Mouse (Mus musculus) c-Kit-positive CD71-negative TER-119-negative erythroid progenitor cells, embryonic 14.5 days (primary cell): ENCODE data around the gene Men1.

Source experiments
- DNase-seq: peaks from one replicate; pipeline ENCODE4 v3.0.0-alpha.2; 2013; ENCODE audit warnings: low read depth

Men1 gene

DNA sequence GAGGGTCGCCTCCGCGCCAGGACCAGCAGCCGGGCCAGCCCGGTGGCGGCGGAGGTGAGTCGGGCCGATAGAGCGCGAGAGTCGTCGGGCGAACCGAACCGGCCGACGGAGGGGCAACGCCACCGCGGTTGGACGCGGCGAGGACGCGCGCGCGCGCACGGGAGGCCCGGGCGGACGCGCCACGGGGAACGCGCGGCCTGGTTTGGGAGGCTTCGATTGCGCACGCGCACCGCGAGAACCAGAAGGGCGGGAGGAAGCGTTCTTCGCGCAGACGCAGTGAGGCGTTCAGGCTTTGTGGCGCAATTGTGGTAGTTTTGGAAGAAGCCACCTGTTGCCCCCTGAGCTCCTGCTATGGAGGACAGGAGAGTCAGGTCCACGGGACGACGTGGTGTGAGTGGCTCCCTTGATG is 29.5 kb downstream of the Men1 start:
- peak; percentile 82 for DNase-seq

DNA sequence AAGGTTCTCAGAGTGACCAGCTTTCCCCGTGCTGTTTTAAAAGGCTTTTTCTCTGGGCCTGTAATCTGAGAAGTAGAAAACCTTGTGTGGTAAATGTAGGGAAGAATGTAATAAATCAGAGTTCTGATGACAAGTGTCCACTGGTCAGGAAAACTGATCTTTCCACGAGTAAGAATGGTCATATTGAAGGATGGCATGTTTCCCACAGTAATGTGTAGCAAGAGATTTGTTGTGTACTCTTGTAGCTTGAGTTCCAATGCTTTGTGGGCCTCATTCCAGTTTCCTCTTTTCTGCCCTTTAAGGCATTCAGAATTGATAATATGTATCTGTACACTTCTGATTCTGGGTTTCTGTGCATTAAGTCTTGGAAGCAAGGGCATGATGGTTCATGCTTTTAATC is 30.1 kb downstream of the Men1 start:
- no peak for DNase-seq

- no peak for DNase-seq
Measured at GRCm38 (mm10) chr19:6370175-6370574, 35.4 kb downstream of the Men1 start.

DNA sequence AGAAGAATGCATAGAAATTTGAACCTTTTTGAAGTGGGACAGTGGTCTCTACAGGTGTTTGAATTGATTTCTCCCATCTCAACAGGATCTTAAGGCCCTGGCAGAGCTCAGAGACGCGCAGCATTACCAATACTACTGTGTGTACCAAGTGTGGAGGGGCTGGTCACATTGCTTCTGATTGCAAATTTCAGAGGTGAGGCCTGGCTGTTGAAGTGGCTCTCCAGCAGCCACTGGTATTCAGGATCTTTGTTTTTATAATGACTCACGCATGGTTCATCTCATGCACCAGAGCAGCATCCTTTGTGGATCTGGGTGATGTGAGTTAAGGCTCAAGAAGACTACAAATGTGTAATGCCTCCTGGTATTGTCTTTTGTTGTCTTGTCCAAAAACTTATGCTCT is 37.7 kb downstream of the Men1 start:
- DNase-seq = no peak

DNA sequence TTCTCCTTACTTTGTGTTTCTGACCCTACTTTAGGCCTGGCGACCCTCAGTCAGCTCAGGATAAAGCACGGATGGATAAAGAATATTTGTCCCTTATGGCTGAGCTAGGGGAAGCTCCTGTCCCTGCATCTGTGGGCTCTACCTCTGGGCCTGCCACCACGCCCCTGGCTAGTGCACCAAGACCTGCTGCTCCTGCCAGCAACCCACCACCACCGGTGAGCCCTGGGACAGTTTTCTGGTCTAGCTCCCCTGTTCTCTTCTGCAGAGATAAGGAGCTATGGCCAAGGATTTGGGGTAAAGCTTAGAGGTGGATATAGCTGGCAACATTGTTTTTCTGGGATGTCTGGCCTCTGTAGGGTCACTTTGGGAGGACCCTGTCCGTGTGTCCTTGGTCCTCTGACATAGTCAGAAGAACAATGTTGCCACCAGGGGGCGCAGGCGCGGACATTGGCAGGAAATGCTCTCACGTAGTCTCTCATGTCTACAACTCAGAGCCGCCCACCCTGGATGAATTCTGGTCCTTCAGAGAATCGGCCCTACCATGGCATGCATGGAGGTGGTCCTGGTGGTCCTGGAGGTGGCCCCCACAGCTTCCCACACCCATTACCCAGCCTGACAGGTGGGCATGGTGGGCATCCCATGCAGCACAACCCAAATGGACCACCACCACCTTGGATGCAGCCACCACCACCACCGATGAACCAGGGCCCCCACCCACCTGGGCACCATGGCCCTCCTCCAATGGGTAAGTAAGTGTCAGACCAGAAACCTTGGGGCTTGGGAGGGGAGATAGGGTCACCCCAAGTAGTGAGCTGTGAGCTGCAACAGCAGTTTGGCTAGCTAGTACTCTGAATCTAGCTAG is 39.0 kb downstream of the Men1 start:
- DNase-seq = peak; percentile 66

- no peak for DNase-seq
Measured at GRCm38 (mm10) chr19:6374571-6374970, 39.8 kb downstream of the Men1 start.

DNA sequence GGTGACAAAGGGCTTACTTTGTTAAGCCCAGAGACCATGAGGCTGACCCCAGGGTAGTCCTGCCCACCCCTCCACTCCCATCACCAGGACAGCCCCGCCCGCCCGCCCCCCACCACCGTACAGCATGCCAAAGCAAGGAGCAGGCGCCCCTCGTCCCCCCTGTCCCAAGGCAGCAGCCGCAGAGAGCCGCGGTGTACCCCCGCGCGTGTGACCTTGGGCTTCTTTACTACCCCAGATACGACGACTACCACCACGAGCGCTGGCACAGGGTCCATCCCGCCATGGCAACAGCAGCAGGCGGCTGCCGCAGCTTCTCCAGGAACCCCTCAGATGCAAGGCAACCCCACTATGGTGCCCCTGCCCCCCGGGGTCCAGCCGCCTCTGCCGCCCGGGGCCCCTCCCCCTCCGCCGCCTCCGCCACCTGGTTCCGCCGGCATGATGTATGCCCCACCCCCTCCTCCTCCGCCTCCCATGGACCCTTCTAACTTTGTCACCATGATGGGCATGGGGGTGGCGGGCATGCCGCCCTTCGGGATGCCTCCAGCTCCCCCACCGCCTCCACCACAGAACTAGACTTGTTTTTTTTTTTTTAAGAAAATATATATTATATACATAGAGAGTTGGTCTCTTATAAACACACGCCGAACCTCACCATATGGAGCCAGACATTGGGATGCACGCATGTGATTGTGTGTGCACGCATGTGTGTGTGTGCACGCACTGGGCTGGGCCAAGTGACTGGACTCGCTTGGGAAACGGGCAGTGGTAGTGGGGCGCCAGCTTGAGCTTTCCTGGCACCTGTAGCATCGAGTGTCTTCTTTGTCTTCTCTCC is 40.9 kb downstream of the Men1 start:
- no peak for DNase-seq

- DNase-seq = no peak
Measured at GRCm38 (mm10) chr19:6376255-6376564, 41.4 kb downstream of the Men1 start.

DNA sequence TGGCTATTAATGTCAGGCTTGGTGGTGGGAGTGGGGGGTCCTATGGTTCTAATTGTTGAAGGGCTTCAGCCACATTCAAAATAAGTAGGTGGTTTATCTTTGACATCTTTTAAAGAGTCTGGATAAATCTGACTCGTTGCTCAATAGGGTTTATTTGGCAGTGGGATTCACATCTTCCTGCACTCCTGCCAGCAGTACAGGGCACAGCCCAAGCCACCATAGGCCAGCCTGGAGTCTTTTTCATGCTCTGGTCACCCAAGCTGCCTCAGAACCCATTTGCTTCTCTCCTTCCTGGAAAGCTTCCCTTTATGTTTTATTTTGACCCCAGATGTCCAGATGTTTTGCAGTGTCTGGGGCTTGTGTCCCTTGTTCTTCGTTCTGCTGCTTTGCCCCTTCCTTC is 41.9 kb downstream of the Men1 start:
- no peak for DNase-seq

- DNase-seq = no peak
Measured at GRCm38 (mm10) chr19:6377327-6378040, 42.7 kb downstream of the Men1 start.

DNA sequence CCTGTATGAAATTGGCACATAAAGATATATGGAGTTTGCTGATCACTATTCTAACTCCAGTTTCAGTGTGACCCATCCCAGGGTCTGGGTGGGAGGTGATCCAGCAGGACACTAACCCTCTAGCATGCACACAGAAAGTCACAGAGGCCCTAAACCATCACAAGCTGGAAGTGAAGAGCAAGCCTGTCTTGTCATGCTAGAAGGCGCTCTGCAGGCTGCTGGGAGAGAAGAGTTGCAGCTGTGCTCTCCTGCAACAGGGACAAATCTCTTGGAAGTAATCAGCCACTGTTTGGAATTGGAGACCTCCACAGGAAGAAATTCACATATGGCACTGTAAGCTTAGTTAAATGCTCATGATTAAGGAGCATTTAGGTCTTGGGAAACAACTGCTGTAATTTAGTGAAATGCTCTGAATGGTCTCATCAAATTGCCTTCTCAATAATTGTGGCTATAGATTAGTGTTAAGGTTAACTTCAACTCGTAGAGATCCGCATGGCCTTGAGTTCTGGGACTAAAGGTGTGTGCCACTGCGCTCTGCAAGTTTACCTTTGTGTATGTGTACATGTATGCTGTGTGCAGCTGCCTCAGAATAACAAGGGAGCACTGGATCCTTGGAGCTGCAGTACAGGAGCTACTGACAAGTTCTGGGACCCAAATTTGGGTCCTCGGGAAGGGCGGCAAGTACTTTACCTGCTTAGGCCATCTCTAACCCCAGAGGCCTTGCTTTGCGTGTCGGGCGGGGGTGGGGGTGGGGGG is 45.8 kb downstream of the Men1 start:
- DNase-seq = no peak

DNA sequence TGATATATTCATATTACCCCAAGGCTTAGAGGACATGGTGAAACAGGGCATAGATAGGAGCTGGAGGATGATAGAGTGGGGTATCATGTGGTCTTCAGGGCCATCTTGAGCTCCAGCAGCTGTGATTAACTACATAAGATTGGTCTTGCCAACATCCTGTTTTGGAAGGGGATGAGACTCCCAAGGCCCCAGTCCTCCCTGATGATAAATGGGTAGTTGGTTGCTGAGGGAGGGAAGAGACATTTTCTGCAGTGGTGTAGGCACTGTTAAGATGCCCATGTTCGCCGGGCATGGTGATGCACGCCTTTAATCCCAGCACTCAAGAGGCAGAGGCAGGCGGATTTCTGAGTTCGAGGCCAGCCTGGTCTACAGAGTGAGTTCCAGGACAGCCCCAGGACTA is 46.5 kb downstream of the Men1 start:
- DNase-seq = no peak

- DNase-seq = no peak
Measured at GRCm38 (mm10) chr19:6382323-6382924, 47.6 kb downstream of the Men1 start.

GRCm38 (mm10) chr19:6383470-6383869 is 48.7 kb downstream of the Men1 start:
- no peak for DNase-seq

DNA sequence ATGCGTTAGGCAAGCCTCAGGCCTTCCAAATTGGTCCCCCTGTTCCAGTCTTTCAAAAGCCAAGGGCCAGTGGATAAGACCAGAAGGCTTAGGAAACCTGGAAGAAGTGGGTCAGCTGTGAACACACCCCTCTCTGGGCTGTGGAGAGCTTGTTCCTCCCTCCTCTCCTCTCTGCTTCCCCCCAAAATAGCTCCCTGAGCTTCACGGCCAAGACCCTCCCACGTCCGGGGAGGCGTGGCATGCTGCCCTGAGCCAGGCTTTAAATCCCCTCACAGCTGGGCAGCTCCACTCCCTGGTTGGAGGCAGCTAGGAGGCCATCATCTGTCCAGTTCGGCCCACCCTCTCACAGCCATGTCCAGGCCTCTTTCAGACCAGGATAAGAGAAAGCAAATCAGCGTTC is 49.3 kb downstream of the Men1 start, which contains the start of gene Pygm:
Pygm (plus strand) TSS at position 272 of the 400 bp plus-strand sequence.
- DNase-seq = no peak

DNA sequence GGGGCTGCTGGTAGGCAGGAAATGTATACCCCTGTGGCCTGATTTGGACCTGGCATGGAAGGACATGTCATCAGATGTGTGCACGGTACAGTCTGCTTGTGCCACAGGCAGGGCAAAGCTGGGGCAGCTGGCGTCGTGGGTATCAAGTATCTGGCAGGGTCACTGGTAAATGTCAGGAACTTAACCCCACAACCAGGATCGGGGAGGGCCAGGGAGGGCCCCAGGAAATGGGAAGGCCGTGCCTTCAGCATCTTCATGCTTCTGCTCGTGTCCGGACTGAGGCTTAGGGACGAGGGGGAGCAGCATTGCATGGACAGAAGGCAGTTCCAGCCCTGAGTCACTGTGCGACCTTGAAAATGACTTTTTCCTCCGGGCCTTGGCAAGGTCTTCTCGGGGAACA is 50.2 kb downstream of the Men1 start:
- DNase-seq = no peak

- DNase-seq = no peak
Measured at GRCm38 (mm10) chr19:6385419-6385818, 50.6 kb downstream of the Men1 start.

GRCm38 (mm10) chr19:6385821-6386220 is 51.0 kb downstream of the Men1 start:
- no peak for DNase-seq

DNA sequence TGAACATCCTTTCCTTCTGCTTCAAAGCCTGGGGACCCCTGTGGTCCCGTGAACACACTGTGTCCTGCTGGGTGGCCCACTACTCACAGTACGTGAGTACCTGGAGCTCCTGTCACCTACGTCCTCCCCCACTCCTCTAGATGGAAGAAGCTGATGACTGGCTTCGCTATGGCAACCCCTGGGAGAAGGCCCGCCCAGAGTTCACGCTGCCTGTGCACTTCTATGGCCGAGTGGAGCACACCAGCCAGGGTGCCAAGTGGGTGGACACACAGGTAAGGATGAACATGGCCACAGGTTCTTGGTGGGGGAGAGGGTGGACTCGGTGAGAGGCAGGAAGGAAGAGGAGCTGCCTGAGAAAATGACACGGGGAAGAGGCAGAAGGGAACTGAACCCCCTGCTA is 51.5 kb downstream of the Men1 start:
- no peak for DNase-seq

DNA sequence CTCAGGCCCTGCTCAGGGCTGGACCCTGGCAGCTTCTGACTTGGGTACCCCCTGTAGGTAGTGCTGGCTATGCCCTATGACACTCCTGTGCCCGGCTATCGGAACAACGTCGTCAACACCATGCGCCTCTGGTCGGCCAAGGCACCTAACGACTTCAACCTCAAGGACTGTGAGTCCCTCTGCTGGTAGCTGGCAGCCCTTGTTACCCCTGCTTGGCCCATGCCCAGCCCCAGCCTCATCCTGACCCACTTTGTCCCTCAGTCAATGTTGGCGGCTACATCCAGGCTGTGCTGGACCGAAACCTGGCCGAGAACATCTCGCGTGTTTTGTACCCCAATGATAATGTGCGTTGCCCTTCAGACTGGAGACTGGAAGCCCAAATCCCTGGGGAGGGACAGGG is 53.2 kb downstream of the Men1 start:
- DNase-seq = no peak

GRCm38 (mm10) chr19:6389803-6390202 is 55.0 kb downstream of the Men1 start:
- DNase-seq = no peak

DNA sequence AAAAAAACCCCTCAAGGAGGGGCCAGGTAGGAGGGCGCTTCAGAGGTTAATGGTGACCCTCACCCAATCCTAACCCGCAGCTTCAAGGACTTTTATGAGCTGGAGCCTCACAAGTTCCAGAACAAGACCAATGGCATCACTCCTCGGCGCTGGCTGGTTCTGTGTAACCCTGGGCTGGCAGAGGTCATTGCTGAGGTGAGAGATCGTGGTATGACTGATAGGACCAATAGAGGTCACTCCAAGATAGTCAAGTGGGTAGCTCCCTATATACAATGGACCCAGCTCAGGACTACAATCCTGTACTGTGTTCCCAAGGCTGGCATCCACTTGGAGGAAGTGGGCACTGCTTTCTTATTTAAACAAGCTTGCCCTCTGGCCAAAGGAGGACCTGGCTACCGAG is 55.5 kb downstream of the Men1 start:
- no peak for DNase-seq
